Mouse (Mus musculus): ENCODE results near the gene Psd.

- TF ChIP-seq EP300 (IDR thresholded peaks at IDR 0.05; ENCODE audit: low read depth) (no peak), CTCF (IDR thresholded peaks at IDR 0.05; ENCODE audit: low read depth) (no peak)
Measured at GRCm38 (mm10) chr19:46328081-46329030, 1.4 kb upstream of the Psd start, which contains the start of gene Fbxl15.
